Mouse (Mus musculus): ENCODE data around the gene Cipc. TPM values are rescaled to one million over a fixed set of nuclear protein-coding genes. Genes with fewer than 3 reads are reported as not detected.

The Cipc gene
- polyA plus RNA-seq (2014; fragmentation: Illumina TruSeq; extraction: RNeasy Lipid Tissue Mini Kit (QIAGEN cat#74804); ENCODE audit: low read depth, low replicate concordance): 26.4 TPM

GRCm38 (mm10) chr12:86946862-86947574, at the start of gene Cipc:
Gene Cipc (plus strand): TSS chr12:86947043.

GRCm38 (mm10) chr12:86989890-86990754, 43.3 kb downstream of the Cipc start, which contains the start of gene Zdhhc22:
Gene Zdhhc22 (minus strand): TSS chr12:86990430.

Other genes with a start within 250 kb of the Cipc start
- 25.5 TPM for gene Angel1, start 220.6 kb upstream of the Cipc start, polyA plus RNA-seq (2014; fragmentation: Illumina TruSeq; extraction: RNeasy Lipid Tissue Mini Kit (QIAGEN cat#74804); ENCODE audit: low read depth, low replicate concordance)
- 118 TPM for gene Lrrc74a, start 212.7 kb upstream of the Cipc start, polyA plus RNA-seq (2014; fragmentation: Illumina TruSeq; extraction: RNeasy Lipid Tissue Mini Kit (QIAGEN cat#74804); ENCODE audit: low read depth, low replicate concordance)
- gene Irf2bpl, start 62.2 kb upstream of the Cipc start, polyA plus RNA-seq (2014; fragmentation: Illumina TruSeq; extraction: RNeasy Lipid Tissue Mini Kit (QIAGEN cat#74804); ENCODE audit: low read depth, low replicate concordance): 2.0 TPM
- gene Zdhhc22, start 43.4 kb downstream of the Cipc start, polyA plus RNA-seq (2014; fragmentation: Illumina TruSeq; extraction: RNeasy Lipid Tissue Mini Kit (QIAGEN cat#74804); ENCODE audit: low read depth, low replicate concordance): not detected
- 2.7 TPM for gene Tmem63c, start 74.3 kb downstream of the Cipc start, polyA plus RNA-seq (2014; fragmentation: Illumina TruSeq; extraction: RNeasy Lipid Tissue Mini Kit (QIAGEN cat#74804); ENCODE audit: low read depth, low replicate concordance)
- 0.25 TPM for gene Ngb, start 155.5 kb downstream of the Cipc start, polyA plus RNA-seq (2014; fragmentation: Illumina TruSeq; extraction: RNeasy Lipid Tissue Mini Kit (QIAGEN cat#74804); ENCODE audit: low read depth, low replicate concordance)
- gene Gstz1, start 200.1 kb downstream of the Cipc start, polyA plus RNA-seq (2014; fragmentation: Illumina TruSeq; extraction: RNeasy Lipid Tissue Mini Kit (QIAGEN cat#74804); ENCODE audit: low read depth, low replicate concordance): 50.7 TPM
- 33.3 TPM for gene Pomt2, start 200.9 kb downstream of the Cipc start, polyA plus RNA-seq (2014; fragmentation: Illumina TruSeq; extraction: RNeasy Lipid Tissue Mini Kit (QIAGEN cat#74804); ENCODE audit: low read depth, low replicate concordance)

All from testis, adult 10 weeks (tissue).